In the genomic region with DNA sequence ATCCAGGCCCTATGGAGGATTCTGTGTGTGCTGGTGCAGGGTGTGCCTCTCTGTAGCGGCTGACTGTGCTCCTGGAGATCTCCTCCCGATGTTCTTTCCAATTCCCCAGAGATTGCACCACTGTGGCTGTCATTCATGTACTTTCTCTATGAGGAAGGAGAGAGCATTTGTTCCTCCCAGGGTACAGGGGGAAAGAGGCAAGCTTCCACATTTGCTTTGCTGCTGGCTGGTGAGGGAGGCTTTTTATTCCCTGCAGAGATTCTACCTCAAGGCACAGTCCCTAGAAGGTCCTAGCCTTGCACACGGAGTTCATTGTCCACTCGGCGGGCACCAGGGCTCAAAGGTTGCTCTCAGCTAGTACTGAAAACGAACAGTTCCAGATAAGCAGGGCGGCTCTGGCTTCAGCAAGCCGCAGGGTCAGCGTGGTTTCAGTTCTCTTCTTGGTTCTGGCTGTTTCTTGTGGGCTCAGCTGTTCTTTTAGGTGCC, we compare ENCODE assay signal across 9 mouse cellular contexts. TPM values are rescaled to one million over a fixed set of nuclear protein-coding genes. Genes with fewer than 3 reads are reported as not detected.
DNase-seq lines count a peak whose midpoint lies in the region; ATAC-seq lines count a peak whose summit lies in the region.
"Had no signal": no experiment of that assay in that cellular context is flagged by ENCODE, and none has a peak within 500 bp of the region (broad histone marks: within the 10 kb centered on the region; RNA-seq: fewer than 3 reads in every experiment).

No protein-coding gene starts in this region.

- peak; percentile 10 for DNase-seq in ZHBTc4 (ENCODE audit: low read depth, low spot score)
- peak; percentile 19 for DNase-seq in brain, adult 2 months (ENCODE audit: low read depth, low spot score)
- peak; percentile 62 to 75 for DNase-seq in heart, postnatal 36 days
- DNase-seq in liver, embryonic 11.5 days (ENCODE audit: low spot score) = no peak
- no peak for DNase-seq in limb, embryonic 10.5 days (ENCODE audit: low spot score)
- no peak for DNase-seq in ovary, postnatal 36 days (ENCODE audit: low spot score)

- H3K4me2 ChIP-seq in liver, embryonic 11.5 days = peak overlapping the region; percentile 38
- H3K4me2 ChIP-seq in stomach, embryonic 14.5 days (replicated peaks; ENCODE audit: low read depth, low read length) = no peak overlapping the region

- intact Hi-C loops in heart, postnatal 36 days (cut with DNase I) = no loop called here

- H3K27ac ChIP-seq in liver, embryonic 11.5 days (ENCODE audit: low read depth, low read length) = 0 out of 2 replicates have a peak overlapping the region, but pooled peaks have one; percentile 8
- H3K27ac ChIP-seq in stomach, embryonic 14.5 days (ENCODE audit: low read length) = peak overlapping the region; percentile 53; the same call in 1 of the 2 replicates
- no peak overlapping the region for H3K27ac ChIP-seq in limb, embryonic 10.5 days

- 32% methylated on average over 9 of the region's 9 CpGs for whole genome bisulfite sequencing in liver, embryonic 11.5 days
- WGBS in stomach, embryonic 14.5 days = 64% methylated on average over 9 of the region's 9 CpGs
- WGBS in limb, embryonic 10.5 days = 83% methylated on average over 9 of the region's 9 CpGs

- H3K9ac ChIP-seq in liver, embryonic 11.5 days (ENCODE audit: low read depth, low read length) = no peak overlapping the region
- H3K9ac ChIP-seq in stomach, embryonic 14.5 days (replicated peaks; ENCODE audit: low read depth, low read length) = no peak overlapping the region

- no peak overlapping the region for H3K4me3 ChIP-seq in liver, embryonic 11.5 days (ENCODE audit: low read depth, low read length)
- H3K4me3 ChIP-seq in stomach, embryonic 14.5 days (ENCODE audit: low read depth, low read length) = no peak overlapping the region
- H3K4me3 ChIP-seq in limb, embryonic 10.5 days = no peak overlapping the region
- H3K4me3 ChIP-seq: myocyte had no signal

- ATAC-seq in liver, embryonic 11.5 days (replicated peaks; ENCODE audit: low FRiP score) = 0 out of 2 replicates have a peak, but pooled peaks have one; percentile 51
- no peak for ATAC-seq in stomach, embryonic 14.5 days (ENCODE audit: insufficient number of reproducible peaks, insufficient read depth, low FRiP score, low read depth)

- no peaks in the 10 kb centered on the region for H3K9me3 ChIP-seq in liver, embryonic 11.5 days (ENCODE audit: control insufficient read depth, low read length)
- no peaks in the 10 kb centered on the region for H3K9me3 ChIP-seq in stomach, embryonic 14.5 days (ENCODE audit: control insufficient read depth, low read depth, low read length)
- no peaks in the 10 kb centered on the region for H3K9me3 ChIP-seq in limb, embryonic 10.5 days (replicated peaks)

- no peaks in the 10 kb centered on the region for H3K27me3 ChIP-seq in liver, embryonic 11.5 days (replicated peaks; ENCODE audit: control insufficient read depth, insufficient read depth, low read length)
- no peaks in the 10 kb centered on the region for H3K27me3 ChIP-seq in stomach, embryonic 14.5 days (ENCODE audit: control insufficient read depth, insufficient read depth, low read length)
- H3K27me3 ChIP-seq in limb, embryonic 10.5 days (ENCODE audit: low read depth, poor library complexity, severe bottlenecking) = no peaks in the 10 kb centered on the region

- peaks cover 11% of the 10 kb centered on the region for H3K4me1 ChIP-seq in liver, embryonic 11.5 days (replicated peaks; ENCODE audit: control insufficient read depth, insufficient read depth, low read length)
- peaks cover 8% of the 10 kb centered on the region; the same call in 1 of the 2 replicates for H3K4me1 ChIP-seq in stomach, embryonic 14.5 days (ENCODE audit: control insufficient read depth, insufficient read depth, low read length)
- H3K4me1 ChIP-seq in limb, embryonic 10.5 days = no peaks in the 10 kb centered on the region

- no peaks in the 10 kb centered on the region for H3K36me3 ChIP-seq in liver, embryonic 11.5 days (ENCODE audit: control insufficient read depth, insufficient read depth, low read length)
- H3K36me3 ChIP-seq in stomach, embryonic 14.5 days (ENCODE audit: control insufficient read depth, insufficient read depth, low read length) = no peaks in the 10 kb centered on the region; the same call in 1 of the 2 replicates
- no peaks in the 10 kb centered on the region for H3K36me3 ChIP-seq in limb, embryonic 10.5 days

RNA-seq across cellular contexts. Expression of a gene that starts 28.5 kb away (rescaled TPM):
- 10 to 100 TPM; 14.1 to 28.1 TPM for total RNA-seq in heart, postnatal 36 days (2021)
- 25.7 and 26.9 TPM in 2 replicates for polyA plus RNA-seq in liver, embryonic 11.5 days (2014; fragmentation: Nextera tagmentation; extraction: Ambion mirVana)
- polyA plus RNA-seq in stomach, embryonic 14.5 days (2014; fragmentation: Nextera tagmentation; extraction: Ambion mirVana) = 5.6 and 9.5 TPM in 2 replicates
- polyA plus RNA-seq in limb, embryonic 10.5 days (2016; fragmentation: Nextera tagmentation; extraction: Ambion mirVana) = 0.18 and 0.30 TPM in 2 replicates
- total RNA-seq: hematopoietic stem cell, adult 5-6 weeks had no signal
- polyA plus RNA-seq: myocyte had no signal

RNA-seq across cellular contexts. Expression of a gene that starts 47.3 kb away (rescaled TPM):
- 10 to 100 TPM; 36.5 to 38.1 TPM for total RNA-seq in heart, postnatal 36 days (2021)
- polyA plus RNA-seq in liver, embryonic 11.5 days (2014; fragmentation: Nextera tagmentation; extraction: Ambion mirVana) = 35.0 and 41.0 TPM in 2 replicates
- 41.0 and 48.1 TPM in 2 replicates for polyA plus RNA-seq in stomach, embryonic 14.5 days (2014; fragmentation: Nextera tagmentation; extraction: Ambion mirVana)
- polyA plus RNA-seq in limb, embryonic 10.5 days (2016; fragmentation: Nextera tagmentation; extraction: Ambion mirVana) = 16.8 and 18.3 TPM in 2 replicates

Comparison
In these comparisons a context has a peak if more than half of its experiments do, and no peak if none do; other contexts are left out.
1. DNase-seq: peak in ZHBTc4 (single experiment), brain, adult 2 months (single experiment) and heart, postnatal 36 days (2 of 2); none in liver, embryonic 11.5 days (single experiment), limb, embryonic 10.5 days (single experiment) and ovary, postnatal 36 days (single experiment).